ENCODE assay signal across 28 mouse cellular contexts in genomic region chr5:119550916-119551315, GRCm38 (mm10).
A peak's percentile ranks its signal among the peaks of the same experiment; 100 is the strongest.
DNase-seq lines count a peak whose midpoint lies in the region; ATAC-seq lines count a peak whose summit lies in the region.
"Had no signal": no experiment of that assay in that cellular context is flagged by ENCODE, and none has a peak within 500 bp of the region (broad histone marks: within the 10 kb centered on the region; RNA-seq: fewer than 3 reads in every experiment).

No protein-coding gene starts in this region.

- ATAC-seq in limb, embryonic 12.5 days (ENCODE audit: insufficient number of reproducible peaks, insufficient read depth, low FRiP score, low TSS enrichment, low read depth): no peak
- ATAC-seq: forebrain, embryonic 13.5 days; hindbrain, postnatal 0 days; intestine, embryonic 15.5 days had no signal

- DNase-seq in retina, postnatal 1 day: peak; percentile 72
- no peak for DNase-seq in retina, embryonic 14.5 days (ENCODE audit: low spot score)
- peak; percentile 30 for DNase-seq in embryonic facial prominence, embryonic 10.5 days (ENCODE audit: low spot score)
- DNase-seq in liver: no peak
- DNase-seq in cerebellum, adult 9-11 months: no peak
- DNase-seq: adrenal gland, postnatal 10 days; B cell, adult 2 months; cerebellum, adult 11-12 months; cerebellum, postnatal 10 days; gastrocnemius, postnatal 25 days; heart, adult 11 months; kidney, adult 2 months; kidney, postnatal 4 days; lung, adult 2 months; lung, postnatal 14 days had no signal

- no peaks in the 10 kb centered on the region for H3K36me3 ChIP-seq in embryonic facial prominence, embryonic 10.5 days (replicated peaks)
- H3K36me3 ChIP-seq in limb, embryonic 12.5 days: no peaks in the 10 kb centered on the region
- H3K36me3 ChIP-seq: heart, embryonic 10.5 days; heart, embryonic 15.5 days; hindbrain, embryonic 12.5 days; intestine, embryonic 15.5 days; limb, embryonic 15.5 days; neural tube, embryonic 12.5 days; stomach, embryonic 15.5 days had no signal

- peaks cover 10% of the 10 kb centered on the region; the same call in 1 of the 2 replicates for H3K9me3 ChIP-seq in embryonic facial prominence, embryonic 10.5 days
- H3K9me3 ChIP-seq in limb, embryonic 12.5 days: peaks cover 10% of the 10 kb centered on the region; the same call in 1 of the 2 replicates
- H3K9me3 ChIP-seq: heart, embryonic 15.5 days; intestine, embryonic 15.5 days; limb, embryonic 15.5 days; stomach, embryonic 15.5 days had no signal

- H3K27me3 ChIP-seq in embryonic facial prominence, embryonic 10.5 days (replicated peaks; ENCODE audit: low read depth, poor library complexity, severe bottlenecking): 0 out of 2 replicates have a peak, but pooled peaks cover 13% of the 10 kb centered on the region
- H3K27me3 ChIP-seq in limb, embryonic 12.5 days: peaks cover 55% of the 10 kb centered on the region
- H3K27me3 ChIP-seq: forebrain, embryonic 13.5 days; intestine, embryonic 15.5 days; neural tube, embryonic 12.5 days; stomach, embryonic 15.5 days had no signal

- H3K4me3 ChIP-seq in embryonic facial prominence, embryonic 10.5 days: no peak overlapping the region
- H3K4me3 ChIP-seq in limb, embryonic 12.5 days (replicated peaks): no peak overlapping the region
- H3K4me3 ChIP-seq: forebrain, embryonic 13.5 days; heart, embryonic 10.5 days; heart, embryonic 15.5 days; hindbrain, embryonic 12.5 days; intestine, embryonic 15.5 days; limb, embryonic 15.5 days; myocyte; neural tube, embryonic 12.5 days; stomach, embryonic 15.5 days had no signal

- 21% methylated on average over 6 of the region's 6 CpGs for WGBS in embryonic facial prominence, embryonic 10.5 days
- WGBS in limb, embryonic 12.5 days: 29% methylated on average over 6 of the region's 6 CpGs

- H3K27ac ChIP-seq in embryonic facial prominence, embryonic 10.5 days (replicated peaks): no peak overlapping the region; the same call in 1 of the 2 replicates
- 0 out of 2 replicates have a peak overlapping the region, but pooled peaks have one; percentile 53 for H3K27ac ChIP-seq in limb, embryonic 12.5 days
- H3K27ac ChIP-seq: forebrain, embryonic 13.5 days; heart, embryonic 10.5 days; heart, embryonic 15.5 days; hindbrain, embryonic 12.5 days; hindbrain, postnatal 0 days; intestine, embryonic 15.5 days; limb, embryonic 15.5 days; liver, embryonic 14.5 days; neural tube, embryonic 12.5 days; stomach, embryonic 15.5 days had no signal

- H3K4me1 ChIP-seq in embryonic facial prominence, embryonic 10.5 days: peaks cover 24% of the 10 kb centered on the region
- peaks cover 35% of the 10 kb centered on the region for H3K4me1 ChIP-seq in limb, embryonic 12.5 days (replicated peaks)
- H3K4me1 ChIP-seq: heart, embryonic 10.5 days; heart, embryonic 15.5 days; intestine, embryonic 15.5 days; stomach, embryonic 15.5 days had no signal

- H3K9ac ChIP-seq in limb, embryonic 12.5 days (replicated peaks): no peak overlapping the region
- H3K9ac ChIP-seq: forebrain, embryonic 13.5 days; heart, embryonic 15.5 days; hindbrain, embryonic 12.5 days; intestine, embryonic 15.5 days; limb, embryonic 15.5 days; liver, embryonic 14.5 days; neural tube, embryonic 12.5 days; stomach, embryonic 15.5 days had no signal

- H3K4me2 ChIP-seq in limb, embryonic 12.5 days: no peak overlapping the region
- H3K4me2 ChIP-seq: forebrain, embryonic 13.5 days; heart, embryonic 15.5 days; hindbrain, embryonic 12.5 days; intestine, embryonic 15.5 days; limb, embryonic 15.5 days; midbrain, embryonic 11.5 days; neural tube, embryonic 12.5 days; stomach, embryonic 15.5 days had no signal

Comparison
In these comparisons a context has a peak if more than half of its experiments do, and no peak if none do; other contexts are left out.
1. DNase-seq: peak in retina, postnatal 1 day (single experiment) and embryonic facial prominence, embryonic 10.5 days (single experiment); none in retina, embryonic 14.5 days (single experiment), liver (single experiment) and cerebellum, adult 9-11 months (single experiment).